Mouse (Mus musculus) heart, embryonic 16.5 days (tissue): ENCODE results near the gene Nfib. TPM values are rescaled to one million over a fixed set of nuclear protein-coding genes. Genes with fewer than 3 reads are reported as not detected.
A peak's percentile ranks its signal among the peaks of the same experiment; 100 is the strongest.

Experiments
- ATAC-seq: fragments of 200-750 bp; cut with Nextera tagmentation; replicated peaks from 2 replicates; pipeline ENCODE4 v1.8.0; 2017; ENCODE audit warnings: moderate number of reproducible peaks; ENCODE audit not compliant: insufficient read depth, low FRiP score; ENCODE audit errors: extremely low read depth
- H3K27ac ChIP-seq: fragments of 300-500 bp; sonication (generic); 2 replicates; pipeline ENCODE4 v1.5.1; 2014; ENCODE audit warnings: mild to moderate bottlenecking, low read length, control low read depth, moderate library complexity
- H3K27me3 ChIP-seq: fragments of 300-500 bp; sonication (generic); 2 replicates; pipeline ENCODE4 v1.6.1; 2014; ENCODE audit warnings: low read length, mixed read lengths; ENCODE audit not compliant: control insufficient read depth, insufficient read depth
- H3K36me3 ChIP-seq: fragments of 300-500 bp; sonication (generic); 2 replicates; pipeline ENCODE4 v1.6.1; 2014; ENCODE audit not compliant: control insufficient read depth, insufficient read depth
- H3K4me1 ChIP-seq: fragments of 300-500 bp; sonication (generic); 2 replicates; pipeline ENCODE4 v1.6.1; 2014; ENCODE audit warnings: low read length, mixed read lengths; ENCODE audit not compliant: control insufficient read depth, insufficient read depth
- H3K4me2 ChIP-seq: fragments of 300-500 bp; sonication (generic); 2 replicates; pipeline ENCODE4 v1.6.1; 2014; ENCODE audit warnings: low read depth, mild to moderate bottlenecking, control low read depth, low read length
- H3K4me3 ChIP-seq: fragments of 300-500 bp; sonication (generic); 2 replicates; pipeline ENCODE4 v1.5.1; 2014; ENCODE audit warnings: mild to moderate bottlenecking, control low read depth, low read length
- H3K9ac ChIP-seq: fragments of 300-500 bp; sonication (generic); 2 replicates; pipeline ENCODE4 v1.6.1; 2014; ENCODE audit warnings: low read length, control low read depth
- H3K9me3 ChIP-seq: fragments of 300-500 bp; sonication (generic); replicated peaks from 2 replicates; pipeline ENCODE4 v1.6.1; 2016; ENCODE audit warnings: low read length; ENCODE audit not compliant: control insufficient read depth
- WGBS: fragments of 180-500 bp; shearing (Covaris S2); extraction: QIAGEN DNeasy Blood & Tissue Kit; methylation state at CpG from one replicate; pipeline ENCODE4 v1.1.7; 2014; 5-methylcytosine and 5-hydroxymethylcytosine counted together
- polyA plus RNA-seq: library from polyadenylated mRNA; unstranded; fragments of >200 nt; fragmentation: Nextera tagmentation; extraction: Ambion mirVana; gene quantifications from 2 replicates; pipeline ENCODE4 v1.2.1, GENCODE M21; 2015

The Nfib gene
- polyA plus RNA-seq, 1 experiment from 2014 or later, result 56.7 TPM

DNA sequence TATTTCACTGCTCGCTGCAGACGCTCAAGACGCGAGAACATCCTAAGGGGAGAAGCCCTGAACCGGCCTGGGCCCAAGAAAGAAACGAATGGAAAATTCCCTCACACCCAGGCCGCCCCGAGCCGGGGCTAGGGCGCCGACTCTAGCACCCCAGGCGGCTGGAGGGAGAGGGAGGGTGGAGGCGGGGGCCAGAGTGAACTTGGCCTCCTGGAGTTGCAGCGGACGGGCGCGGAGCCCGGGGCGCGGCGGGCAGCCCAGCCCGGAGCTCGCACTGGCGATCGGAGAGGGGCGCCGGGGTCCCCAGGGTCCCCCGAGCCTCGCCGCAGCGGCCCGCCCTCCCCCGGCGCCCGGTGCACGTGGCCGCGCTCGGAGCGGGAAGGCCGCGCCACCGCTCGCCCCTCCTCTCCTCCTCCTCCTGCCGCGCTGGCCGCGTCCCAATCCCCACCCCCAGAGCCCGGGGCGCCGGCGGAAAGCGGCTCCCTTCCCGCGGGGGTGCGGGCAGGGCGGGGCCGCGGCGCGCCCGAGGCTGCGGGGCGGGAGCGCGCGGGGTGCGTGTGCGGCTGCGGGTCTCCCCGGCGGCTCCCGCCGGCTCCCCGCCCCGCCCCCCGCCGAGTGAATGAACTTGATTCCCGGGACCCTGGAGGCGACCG lies 199.3 kb downstream of the Nfib start:
- Histone ChIP-seq H3K9ac (peak overlapping the region; percentile 100), H3K9me3 (no peaks in the 10 kb centered on the region), H3K4me3 (peak overlapping the region; percentile 99), H3K27me3 (no peaks in the 10 kb centered on the region), H3K27ac (peak overlapping the region; percentile 100), H3K36me3 (no peaks in the 10 kb centered on the region), H3K4me2 (peak overlapping the region; percentile 96), H3K4me1 (peaks cover 15% of the 10 kb centered on the region)
- WGBS, result under 1% methylated on average over 61 of the region's 81 CpGs
- ATAC-seq, result peak; percentile 86

DNA sequence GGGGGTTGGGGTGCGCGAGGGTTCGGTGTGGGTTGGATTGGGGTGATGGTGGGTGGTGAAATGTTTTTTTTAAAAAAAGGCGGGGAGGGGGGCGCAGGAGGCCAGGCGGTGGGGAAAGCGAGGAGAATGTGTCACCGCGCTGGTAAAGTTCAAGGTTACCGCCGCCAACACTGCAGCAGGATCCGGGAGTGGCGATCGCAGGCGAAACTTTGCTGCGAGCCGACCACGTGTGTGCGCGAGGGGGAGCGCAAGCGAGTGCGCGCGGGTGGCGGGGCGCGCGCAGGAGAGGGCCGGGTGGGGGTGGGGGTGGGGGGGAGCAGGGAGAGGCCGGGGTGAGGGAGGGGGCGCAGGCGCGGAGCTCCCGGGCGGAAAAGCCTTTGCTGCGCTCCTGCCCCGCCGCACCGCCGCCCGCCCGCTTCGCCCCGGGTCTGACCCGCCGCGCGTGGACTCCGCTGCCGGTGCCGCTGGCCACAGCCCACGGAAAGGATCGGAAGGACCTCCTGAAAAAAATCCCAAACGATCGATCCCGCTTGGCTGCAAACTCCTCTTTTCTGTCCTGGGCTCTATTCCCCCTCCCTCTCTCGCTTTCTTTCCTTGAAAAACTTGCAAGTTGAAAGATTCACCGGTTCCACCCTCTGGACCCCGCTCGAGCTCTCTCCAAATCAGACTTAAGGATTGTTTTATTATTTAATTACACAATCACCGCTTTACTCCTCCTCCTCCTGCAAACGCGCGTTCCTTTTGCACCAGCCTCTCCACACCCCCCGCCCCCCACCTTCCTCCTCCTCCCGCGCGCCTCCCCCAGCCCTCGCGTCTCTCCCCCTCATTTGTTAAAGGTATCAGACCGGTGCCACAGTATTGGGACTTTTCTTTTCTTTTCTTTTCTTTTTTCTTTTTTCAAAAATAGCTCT lies 200.2 kb downstream of the Nfib start:
- H3K36me3 ChIP-seq, result no peaks in the 10 kb centered on the region
- peak; percentile 49 for ATAC-seq
- peak overlapping the region; percentile 100 for H3K9ac ChIP-seq
- peak overlapping the region; percentile 100 for H3K27ac ChIP-seq
- H3K4me1 ChIP-seq, result peaks cover 16% of the 10 kb centered on the region
- H3K9me3 ChIP-seq, result no peaks in the 10 kb centered on the region
- WGBS, result under 1% methylated on average over 55 of the region's 72 CpGs
- no peaks in the 10 kb centered on the region for H3K27me3 ChIP-seq
- peak overlapping the region; percentile 96 for H3K4me2 ChIP-seq
- H3K4me3 ChIP-seq, result peak overlapping the region; percentile 99

DNA sequence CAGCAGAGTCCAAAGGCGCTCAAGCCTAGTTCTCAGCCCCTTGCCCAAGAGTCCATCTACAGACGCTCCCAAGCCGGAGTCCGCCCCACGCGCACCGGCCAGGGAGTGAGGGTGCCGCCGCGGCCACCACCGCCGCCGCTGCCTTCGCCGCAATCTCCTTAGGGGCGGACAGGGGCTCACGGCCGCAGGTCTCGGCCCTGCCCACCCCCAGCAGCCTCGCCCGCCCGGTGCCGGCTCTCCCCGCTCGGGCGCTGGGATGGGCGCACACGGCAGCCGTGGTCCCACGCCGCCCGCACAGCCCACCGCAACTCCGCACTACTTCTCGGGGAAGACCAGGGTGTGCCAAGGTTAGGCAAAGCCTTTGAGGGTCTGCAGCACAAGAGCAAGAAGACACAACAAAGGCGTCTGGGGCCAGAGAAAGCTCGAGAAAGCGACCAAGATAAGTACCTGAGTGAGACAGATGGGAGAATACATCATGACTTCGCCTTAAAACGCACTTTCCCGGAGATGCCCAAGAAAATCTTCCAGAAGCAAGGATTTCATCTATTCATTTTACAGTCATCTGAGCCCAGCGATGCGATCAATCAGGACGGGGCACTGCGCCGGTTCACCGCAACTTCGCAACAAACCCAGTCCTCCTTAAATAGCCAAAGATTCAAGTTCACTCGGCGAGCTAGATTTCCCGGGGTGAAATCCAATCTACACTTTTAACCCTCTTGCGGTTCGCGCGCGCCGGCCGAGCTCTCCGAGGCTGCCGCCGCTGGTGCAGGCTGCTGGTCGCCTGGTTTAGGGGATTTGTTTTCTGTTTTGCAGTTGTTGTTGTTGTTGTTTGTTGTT lies 201.0 kb downstream of the Nfib start:
- H3K4me3 ChIP-seq, result peak overlapping the region; percentile 99
- no peaks in the 10 kb centered on the region for H3K36me3 ChIP-seq
- H3K4me2 ChIP-seq, result peak overlapping the region; percentile 74
- peak overlapping the region; percentile 100 for H3K9ac ChIP-seq
- peak overlapping the region; percentile 100 for H3K27ac ChIP-seq
- WGBS, result under 1% methylated on average over 61 of the region's 62 CpGs
- ATAC-seq, result no peak
- H3K4me1 ChIP-seq, result peaks cover 18% of the 10 kb centered on the region
- H3K9me3 ChIP-seq, result no peaks in the 10 kb centered on the region
- H3K27me3 ChIP-seq, result no peaks in the 10 kb centered on the region

DNA sequence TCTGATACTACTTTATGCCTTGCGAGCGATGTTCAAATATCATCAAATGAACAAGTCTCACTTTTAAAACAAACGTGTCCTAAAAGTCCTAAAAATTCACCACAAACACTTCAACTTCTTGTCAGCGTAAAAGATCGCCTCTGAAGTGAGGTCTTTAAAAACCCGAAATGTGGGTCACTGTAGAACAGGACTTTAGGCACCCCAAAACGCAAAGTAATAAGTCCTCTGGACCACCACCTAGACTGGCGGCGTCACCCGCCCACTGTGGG lies 201.6 kb downstream of the Nfib start:
- no peaks in the 10 kb centered on the region for H3K27me3 ChIP-seq
- peak overlapping the region; percentile 74; the same call in 1 of the 2 replicates for H3K4me2 ChIP-seq
- H3K9me3 ChIP-seq, result no peaks in the 10 kb centered on the region
- peak overlapping the region; percentile 100 for H3K27ac ChIP-seq
- no peak for ATAC-seq
- peak overlapping the region; percentile 100 for H3K9ac ChIP-seq
- 2% methylated on average over 10 of the region's 10 CpGs for WGBS
- no peaks in the 10 kb centered on the region for H3K36me3 ChIP-seq
- H3K4me1 ChIP-seq, result peaks cover 19% of the 10 kb centered on the region
- H3K4me3 ChIP-seq, result peak overlapping the region; percentile 99

DNA sequence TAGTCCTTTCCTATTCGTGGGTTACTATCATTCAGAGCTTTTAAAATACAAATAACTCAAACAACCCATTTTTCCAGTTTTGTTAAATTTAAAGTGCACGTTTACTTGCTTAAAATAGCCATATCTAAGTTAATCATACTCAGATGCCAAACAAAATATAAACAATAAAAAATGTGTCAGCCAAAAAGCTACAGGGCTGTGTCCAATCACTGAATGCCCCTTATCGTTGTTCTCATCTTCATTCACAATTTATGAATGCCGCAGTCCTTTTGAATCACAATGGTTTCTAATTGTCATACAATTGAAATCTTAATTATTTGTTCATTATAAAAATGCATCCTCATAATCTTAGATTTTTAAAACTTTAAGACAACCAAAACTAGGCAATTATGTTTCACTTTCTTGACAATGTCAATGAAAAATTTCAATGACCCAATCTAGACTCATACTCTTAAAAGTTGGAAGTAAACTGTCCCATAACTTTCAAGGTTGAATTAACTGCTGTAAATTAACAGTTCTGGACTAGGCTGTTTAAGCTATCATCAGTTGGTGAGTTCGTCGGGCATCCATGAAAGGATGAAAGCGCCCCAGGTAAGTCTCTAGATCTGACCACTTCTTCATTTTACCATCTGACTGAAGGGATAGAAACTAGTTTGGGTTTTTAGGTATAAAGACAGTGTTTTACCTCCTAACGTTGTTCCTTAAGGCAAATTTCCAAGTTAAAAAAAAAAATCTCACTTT lies 202.1 kb downstream of the Nfib start:
- 4% methylated on average over 8 of the region's 8 CpGs for WGBS

DNA sequence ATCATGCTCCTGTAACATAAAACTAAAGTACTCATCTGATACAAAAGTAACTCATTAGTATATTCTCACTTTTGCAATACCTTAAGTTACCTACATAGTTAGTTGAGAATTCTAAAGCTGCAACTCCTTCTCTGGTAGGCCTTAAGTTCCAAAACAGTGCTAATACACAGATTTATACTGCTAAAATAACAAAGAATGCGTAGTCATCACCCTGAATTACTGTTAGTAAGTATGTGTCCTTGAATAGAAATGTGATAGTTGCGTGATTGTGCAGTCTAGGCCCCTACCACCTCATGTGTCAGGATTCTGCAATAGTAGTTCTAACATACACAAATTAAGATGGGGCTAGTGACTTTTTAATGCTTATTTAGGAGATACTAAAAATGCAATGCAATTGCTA lies 202.9 kb downstream of the Nfib start:
- WGBS, result 12% methylated on average over 2 of the region's 2 CpGs

More for the DNA sequence above, 202.1 kb downstream of the Nfib start:
- H3K4me3 ChIP-seq, result peak overlapping the region; percentile 99
- ATAC-seq, result no peak
- no peaks in the 10 kb centered on the region for H3K27me3 ChIP-seq
- peak overlapping the region; percentile 74 for H3K4me2 ChIP-seq
- peak overlapping the region; percentile 100 for H3K27ac ChIP-seq
- H3K36me3 ChIP-seq, result no peaks in the 10 kb centered on the region
- peak overlapping the region; percentile 100 for H3K9ac ChIP-seq
- no peaks in the 10 kb centered on the region for H3K9me3 ChIP-seq
- peaks cover 21% of the 10 kb centered on the region for H3K4me1 ChIP-seq

DNA sequence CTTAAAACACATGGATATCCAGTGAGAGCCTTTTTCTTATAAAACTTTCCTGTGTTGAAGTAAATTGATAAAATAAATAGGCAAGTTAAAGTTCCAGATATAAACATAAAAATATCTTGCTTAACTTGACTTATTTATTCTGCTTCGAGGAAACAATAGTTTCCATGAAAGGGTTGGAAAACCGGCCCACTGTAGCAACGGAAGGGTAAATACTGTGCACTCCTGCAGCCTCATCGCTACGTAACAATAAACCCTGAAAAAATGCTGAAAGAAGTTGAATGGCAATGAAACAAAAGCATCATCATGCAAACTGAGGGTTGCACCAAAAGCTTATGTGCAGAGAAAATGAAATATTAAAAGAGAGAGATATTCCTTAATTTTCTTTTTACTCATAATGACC lies 203.5 kb downstream of the Nfib start:
- Histone ChIP-seq H3K4me2 (peak overlapping the region; percentile 74), H3K4me1 (peaks cover 33% of the 10 kb centered on the region), H3K36me3 (peaks cover 6% of the 10 kb centered on the region), H3K9ac (peak overlapping the region; percentile 100), H3K9me3 (no peaks in the 10 kb centered on the region), H3K4me3 (peak overlapping the region; percentile 54), H3K27me3 (no peaks in the 10 kb centered on the region), H3K27ac (no peak overlapping the region)
- no peak for ATAC-seq
- WGBS, result 16% methylated on average over 5 of the region's 5 CpGs

More for the DNA sequence above, 202.9 kb downstream of the Nfib start:
- Histone ChIP-seq H3K27me3 (no peaks in the 10 kb centered on the region), H3K4me1 (peaks cover 27% of the 10 kb centered on the region), H3K4me3 (peak overlapping the region; percentile 62), H3K9ac (peak overlapping the region; percentile 100), H3K27ac (peak overlapping the region; percentile 55), H3K4me2 (peak overlapping the region; percentile 74), H3K36me3 (peaks cover 6% of the 10 kb centered on the region), H3K9me3 (no peaks in the 10 kb centered on the region)
- ATAC-seq, result no peak

DNA sequence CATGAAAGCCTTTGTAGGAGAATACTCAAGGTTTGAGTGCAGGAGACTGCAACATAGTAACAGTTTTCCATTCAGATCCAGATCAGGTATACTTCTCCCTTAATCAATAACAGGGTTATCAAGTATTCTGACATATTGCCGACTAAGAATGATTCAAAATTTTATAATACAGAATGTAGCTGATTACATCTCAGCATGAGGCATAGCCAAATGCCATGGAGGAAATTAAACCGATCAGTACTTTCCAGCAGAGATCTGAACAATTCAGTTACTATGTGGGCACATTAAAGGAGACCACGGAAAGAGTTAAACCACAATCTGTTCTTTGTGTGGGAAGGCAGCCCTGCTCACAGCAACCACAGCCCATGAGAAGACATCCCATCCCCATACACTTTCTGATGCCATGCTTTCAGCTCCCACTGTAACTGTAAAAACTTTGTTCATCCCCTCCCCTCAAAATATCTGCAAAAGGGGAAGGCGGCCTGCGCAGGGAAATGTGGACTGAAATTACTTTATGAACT lies 204.9 kb downstream of the Nfib start:
- H3K27ac ChIP-seq, result peak overlapping the region; percentile 88
- H3K27me3 ChIP-seq, result no peaks in the 10 kb centered on the region
- peak overlapping the region; percentile 72 for H3K4me2 ChIP-seq
- H3K36me3 ChIP-seq, result peaks cover 6% of the 10 kb centered on the region
- H3K4me3 ChIP-seq, result peak overlapping the region; percentile 48
- peaks cover 42% of the 10 kb centered on the region for H3K4me1 ChIP-seq
- no peaks in the 10 kb centered on the region for H3K9me3 ChIP-seq
- ATAC-seq, result no peak
- peak overlapping the region; percentile 76 for H3K9ac ChIP-seq
- WGBS, result 35% methylated on average over 5 of the region's 5 CpGs
